Mouse (Mus musculus) lung, embryonic 16.5 days (tissue): ENCODE results near the gene Grin2b. TPM values are rescaled to one million over a fixed set of nuclear protein-coding genes. Genes with fewer than 3 reads are reported as not detected.

Source experiments
- ATAC-seq: fragments of 200-750 bp; cut with Nextera tagmentation; 2 replicates; pipeline ENCODE4 v1.8.0; 2017; ENCODE audit warnings: low read depth, mild to moderate bottlenecking, moderate library complexity
- H3K27ac ChIP-seq: fragments of 300-500 bp; sonication (generic); 2 replicates; pipeline ENCODE4 v1.5.1; 2014; ENCODE audit warnings: mild to moderate bottlenecking, control low read depth, low read length
- H3K27me3 ChIP-seq: fragments of 300-500 bp; sonication (generic); 2 replicates; pipeline ENCODE4 v1.6.1; 2014; ENCODE audit warnings: low read depth, low read length, mixed read lengths; ENCODE audit not compliant: control insufficient read depth, insufficient read depth
- H3K36me3 ChIP-seq: fragments of 300-500 bp; sonication (generic); 2 replicates; pipeline ENCODE4 v1.6.1; 2014; ENCODE audit warnings: low read length; ENCODE audit not compliant: control insufficient read depth, insufficient read depth
- H3K4me1 ChIP-seq: fragments of 300-500 bp; sonication (generic); replicated peaks from 2 replicates; pipeline ENCODE4 v1.6.1; 2014; ENCODE audit warnings: low read length, mixed read lengths; ENCODE audit not compliant: control insufficient read depth, insufficient read depth
- H3K4me2 ChIP-seq: fragments of 300-500 bp; sonication (generic); 2 replicates; pipeline ENCODE4 v1.6.1; 2014; ENCODE audit warnings: low read depth, low read length, control low read depth
- H3K4me3 ChIP-seq: fragments of 300-500 bp; sonication (generic); 2 replicates; pipeline ENCODE4 v1.5.1; 2014; ENCODE audit warnings: mild to moderate bottlenecking, low read length, control low read depth
- H3K9ac ChIP-seq: fragments of 300-500 bp; sonication (generic); 2 replicates; pipeline ENCODE4 v1.6.1; 2014; ENCODE audit warnings: low read length, control low read depth
- H3K9me3 ChIP-seq: fragments of 300-500 bp; sonication (generic); 2 replicates; pipeline ENCODE4 v1.6.1; 2016; ENCODE audit warnings: low read length; ENCODE audit not compliant: control insufficient read depth
- WGBS: fragments of 180-500 bp; shearing (Covaris S2); extraction: QIAGEN DNeasy Blood & Tissue Kit; methylation state at CpG from one replicate; pipeline ENCODE4 v1.1.7; 2014; 5-methylcytosine and 5-hydroxymethylcytosine counted together
- polyA plus RNA-seq: library from polyadenylated mRNA; unstranded; fragments of >200 nt; fragmentation: Nextera tagmentation; extraction: Ambion mirVana; gene quantifications from 2 replicates; pipeline ENCODE4 v1.2.1, GENCODE M21; 2015

Gene Grin2b
- polyA plus RNA-seq, 1 experiment from 2014 or later = 2.8 TPM

DNA sequence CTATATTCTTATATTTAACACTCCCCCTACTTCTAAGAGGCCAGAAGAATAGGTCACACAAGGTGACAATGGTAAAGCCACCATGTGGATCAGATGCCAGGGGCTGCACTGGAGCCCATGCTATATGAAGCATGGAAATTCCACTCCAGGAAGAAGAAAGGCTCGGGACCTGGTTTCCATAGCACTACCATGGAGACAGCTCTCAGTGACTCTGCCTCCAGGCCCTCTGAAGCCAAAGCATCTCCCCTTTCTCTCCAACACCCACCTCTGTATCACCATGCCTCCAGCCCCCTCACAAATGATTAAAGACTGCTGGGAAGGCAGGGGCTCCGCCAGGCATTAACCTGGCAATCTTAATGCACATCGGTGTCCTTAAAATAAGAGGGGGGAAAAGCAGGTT is 179.4 kb downstream of the Grin2b start:
- Histone ChIP-seq H3K4me3 (no peak overlapping the region), H3K9ac (no peak overlapping the region), H3K27ac (no peak overlapping the region), H3K36me3 (no peaks in the 10 kb centered on the region), H3K4me2 (no peak overlapping the region), H3K9me3 (no peaks in the 10 kb centered on the region), H3K27me3 (no peaks in the 10 kb centered on the region), H3K4me1 (no peaks in the 10 kb centered on the region)
- WGBS = 80% methylated on average over 3 of the region's 3 CpGs
- ATAC-seq = no peak

DNA sequence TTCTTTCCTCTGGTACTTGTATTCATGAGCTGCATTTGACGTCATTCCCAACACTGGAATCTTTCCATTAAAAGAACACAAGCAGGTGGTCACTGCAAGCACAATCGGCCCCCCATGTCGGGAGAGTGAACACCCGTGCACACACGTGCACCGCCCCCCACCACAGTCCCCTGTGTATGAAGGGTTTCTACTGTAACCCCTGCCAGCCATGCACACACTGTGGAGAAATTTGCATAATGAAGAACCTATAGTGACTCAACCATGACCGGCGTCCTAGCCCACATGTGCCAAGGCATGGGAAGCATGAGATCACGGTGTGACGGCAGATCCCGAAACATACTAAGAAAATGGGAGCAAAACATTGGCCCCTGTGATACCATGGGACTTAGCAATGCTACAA is 179.9 kb downstream of the Grin2b start:
- Histone ChIP-seq H3K9ac (no peak overlapping the region), H3K27ac (no peak overlapping the region), H3K36me3 (no peaks in the 10 kb centered on the region), H3K9me3 (no peaks in the 10 kb centered on the region), H3K4me2 (no peak overlapping the region), H3K4me1 (no peaks in the 10 kb centered on the region), H3K27me3 (no peaks in the 10 kb centered on the region), H3K4me3 (no peak overlapping the region)
- WGBS = 94% methylated on average over 11 of the region's 11 CpGs
- ATAC-seq = no peak

DNA sequence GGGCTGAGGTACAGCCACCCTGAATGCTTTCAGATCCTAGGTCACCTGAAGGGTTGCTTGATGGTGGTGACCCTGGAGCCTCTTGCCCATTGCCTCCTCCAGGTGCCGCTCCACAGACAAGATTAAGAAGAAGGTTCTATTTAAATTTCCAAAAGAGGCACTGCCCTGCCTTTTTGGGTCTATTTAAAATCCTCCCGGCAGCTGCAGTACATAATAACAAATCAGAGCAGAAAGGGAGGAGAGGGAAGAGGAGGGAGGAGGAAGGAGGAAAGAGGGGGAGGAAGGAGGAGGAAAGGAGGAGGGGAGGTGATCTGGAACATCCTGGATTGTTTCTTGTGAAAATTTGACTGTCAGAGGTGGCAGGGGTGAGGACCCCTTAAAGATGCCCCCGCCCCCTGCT is 197.2 kb downstream of the Grin2b start:
- Histone ChIP-seq H3K4me3 (no peak overlapping the region), H3K27me3 (no peaks in the 10 kb centered on the region), H3K9ac (no peak overlapping the region), H3K4me2 (no peak overlapping the region), H3K27ac (no peak overlapping the region), H3K4me1 (no peaks in the 10 kb centered on the region), H3K9me3 (no peaks in the 10 kb centered on the region), H3K36me3 (no peaks in the 10 kb centered on the region)
- ATAC-seq = no peak
- WGBS = 52% methylated on average over 3 of the region's 3 CpGs

DNA sequence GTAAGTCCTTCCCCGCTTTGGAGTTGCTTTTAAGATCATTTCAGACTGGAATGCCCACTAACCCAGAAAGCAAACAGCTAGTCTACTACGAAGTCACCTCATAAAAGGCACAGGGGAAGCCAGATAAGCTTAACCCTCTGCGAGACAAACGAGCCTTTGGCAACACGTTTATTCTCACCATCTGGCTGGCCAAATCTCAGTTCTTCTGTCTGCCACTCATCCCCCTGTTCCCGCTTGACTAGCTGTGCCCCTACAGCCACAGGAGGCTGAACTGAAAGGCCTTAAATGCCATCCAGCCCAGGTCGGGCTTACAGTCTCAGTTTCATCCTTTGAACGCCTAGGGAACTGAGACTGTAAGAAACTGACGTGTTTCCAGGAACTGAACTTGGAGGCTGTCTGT is 200.8 kb downstream of the Grin2b start:
- Histone ChIP-seq H3K27ac (no peak overlapping the region), H3K36me3 (no peaks in the 10 kb centered on the region), H3K4me3 (no peak overlapping the region), H3K9ac (no peak overlapping the region), H3K27me3 (no peaks in the 10 kb centered on the region), H3K4me1 (no peaks in the 10 kb centered on the region), H3K9me3 (no peaks in the 10 kb centered on the region), H3K4me2 (no peak overlapping the region)
- no peak for ATAC-seq
- WGBS = 43% methylated on average over 9 of the region's 9 CpGs

DNA sequence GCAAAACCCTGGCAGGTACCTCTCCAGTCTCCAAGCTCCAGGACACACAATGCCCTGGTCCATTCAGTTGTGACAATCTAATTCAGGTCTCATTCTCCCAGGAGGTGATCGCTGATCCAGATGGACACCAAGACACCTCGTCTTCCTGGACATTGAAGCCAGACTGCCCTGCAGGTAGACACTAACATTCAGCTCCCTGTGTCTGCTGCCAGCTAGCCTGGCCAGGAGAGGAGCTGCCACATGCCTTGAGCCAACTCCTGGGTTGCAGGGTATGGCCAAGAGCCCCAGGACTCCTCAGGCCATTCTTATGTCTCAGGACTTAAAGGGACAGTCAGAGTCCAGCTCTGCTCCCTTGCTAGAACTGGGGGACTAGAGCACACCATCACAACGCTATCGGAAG is 201.8 kb downstream of the Grin2b start:
- Histone ChIP-seq H3K4me3 (no peak overlapping the region), H3K36me3 (no peaks in the 10 kb centered on the region), H3K4me1 (no peaks in the 10 kb centered on the region), H3K27ac (no peak overlapping the region), H3K27me3 (no peaks in the 10 kb centered on the region), H3K9me3 (no peaks in the 10 kb centered on the region), H3K9ac (no peak overlapping the region), H3K4me2 (no peak overlapping the region)
- 89% methylated on average over 4 of the region's 4 CpGs for WGBS
- no peak for ATAC-seq

DNA sequence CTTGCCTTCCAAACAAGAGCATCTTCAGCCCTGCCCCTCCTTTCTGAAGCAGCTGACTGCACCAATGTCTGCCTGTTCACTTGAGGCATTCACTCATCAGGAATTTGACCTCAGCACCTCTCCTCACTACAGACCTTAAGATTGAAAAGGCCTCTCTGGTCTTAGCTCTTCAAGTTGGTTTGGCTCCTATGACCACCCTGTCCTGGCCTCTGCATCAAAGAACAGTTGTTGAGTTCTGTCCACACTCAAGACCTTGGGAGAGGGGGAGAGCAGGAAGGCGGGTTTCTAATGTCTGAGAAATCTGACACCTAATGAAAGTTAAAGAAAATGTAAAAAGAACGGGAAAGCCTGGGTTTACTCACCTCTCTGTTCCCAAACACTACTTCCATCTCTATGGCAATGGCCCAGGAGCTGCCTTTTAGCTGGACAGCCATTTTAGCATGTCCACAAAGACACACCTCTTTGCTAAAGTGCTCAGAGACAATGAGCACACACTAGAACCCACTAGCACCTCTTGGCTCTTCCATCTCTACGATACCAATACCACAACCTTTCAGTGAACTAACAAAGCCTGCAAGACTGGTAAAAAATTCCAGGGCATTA is 202.5 kb downstream of the Grin2b start:
- H3K27ac ChIP-seq = no peak overlapping the region
- no peaks in the 10 kb centered on the region for H3K36me3 ChIP-seq
- H3K4me3 ChIP-seq = no peak overlapping the region
- peak; percentile 79 for ATAC-seq
- no peak overlapping the region for H3K4me2 ChIP-seq
- H3K4me1 ChIP-seq = no peaks in the 10 kb centered on the region
- H3K27me3 ChIP-seq = no peaks in the 10 kb centered on the region
- 36% methylated on average over 3 of the region's 3 CpGs for WGBS
- H3K9ac ChIP-seq = no peak overlapping the region
- H3K9me3 ChIP-seq = no peaks in the 10 kb centered on the region

DNA sequence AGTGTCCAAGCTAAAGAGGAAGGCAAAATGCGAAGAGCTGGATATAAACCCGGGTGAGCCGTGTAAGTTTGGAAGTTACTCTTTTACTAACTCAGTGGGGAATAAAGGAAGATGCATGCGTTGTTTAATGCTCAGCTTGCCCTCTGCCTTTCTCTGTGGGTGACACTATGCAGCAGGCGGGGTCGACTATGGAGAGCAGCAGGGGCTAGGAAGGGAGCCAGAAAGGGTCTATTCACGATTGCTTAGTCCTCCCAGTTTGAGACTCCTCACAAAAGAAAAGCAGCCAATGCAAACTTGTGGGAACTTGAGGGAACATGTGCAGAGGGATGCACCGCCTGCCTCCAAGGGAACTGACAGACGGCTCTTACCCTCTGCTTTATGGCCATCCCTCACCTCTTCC is 211.5 kb downstream of the Grin2b start:
- Histone ChIP-seq H3K4me1 (no peaks in the 10 kb centered on the region), H3K27ac (no peak overlapping the region), H3K9me3 (no peaks in the 10 kb centered on the region), H3K9ac (no peak overlapping the region), H3K4me3 (no peak overlapping the region), H3K36me3 (no peaks in the 10 kb centered on the region), H3K27me3 (no peaks in the 10 kb centered on the region), H3K4me2 (no peak overlapping the region)
- 61% methylated on average over 9 of the region's 9 CpGs for WGBS
- no peak for ATAC-seq

DNA sequence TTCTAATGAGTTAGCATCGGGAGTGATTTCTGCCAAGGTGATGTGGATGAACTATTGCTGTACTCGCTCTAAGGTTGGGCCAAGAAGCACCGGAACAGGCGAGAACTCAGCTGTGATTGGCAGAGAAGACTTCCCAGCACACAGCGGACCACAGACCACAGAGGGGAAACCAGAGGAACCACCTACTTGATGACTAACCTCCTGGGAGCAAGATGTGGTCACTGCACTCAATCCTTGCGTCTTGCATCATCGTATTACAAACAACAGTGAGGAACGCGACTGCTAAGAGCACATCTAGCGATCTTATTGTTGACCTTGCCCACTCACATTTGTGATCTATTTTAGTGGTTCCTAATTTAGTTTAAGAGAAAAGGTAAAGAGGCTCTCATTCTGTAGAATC is 213.7 kb downstream of the Grin2b start:
- Histone ChIP-seq H3K36me3 (no peaks in the 10 kb centered on the region), H3K27me3 (no peaks in the 10 kb centered on the region), H3K4me3 (no peak overlapping the region), H3K4me2 (no peak overlapping the region), H3K4me1 (no peaks in the 10 kb centered on the region), H3K9me3 (no peaks in the 10 kb centered on the region), H3K27ac (no peak overlapping the region), H3K9ac (no peak overlapping the region)
- ATAC-seq = no peak
- 80% methylated on average over 10 of the region's 10 CpGs for WGBS

DNA sequence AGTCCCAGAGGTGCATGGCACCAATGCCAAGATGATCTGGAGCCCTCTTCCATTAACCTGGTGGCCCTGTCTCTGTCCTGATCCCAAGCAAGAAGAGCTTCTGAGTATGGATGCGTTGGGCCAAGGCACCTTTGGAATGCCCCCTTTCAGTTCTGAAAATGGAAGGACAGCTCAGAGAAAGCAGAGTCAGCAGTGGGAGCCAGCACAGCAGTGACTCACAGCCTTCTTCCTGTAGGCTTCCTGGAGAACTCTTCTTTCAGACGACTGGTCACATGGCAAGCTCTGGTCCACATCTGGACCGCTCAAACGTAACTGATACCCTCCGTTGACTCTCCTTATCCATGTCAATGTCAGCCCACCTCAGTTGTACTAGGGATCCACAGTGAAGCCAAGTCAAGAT is 221.6 kb downstream of the Grin2b start:
- Histone ChIP-seq H3K4me1 (no peaks in the 10 kb centered on the region), H3K36me3 (no peaks in the 10 kb centered on the region), H3K4me3 (no peak overlapping the region), H3K9ac (no peak overlapping the region), H3K9me3 (no peaks in the 10 kb centered on the region), H3K27me3 (no peaks in the 10 kb centered on the region), H3K4me2 (no peak overlapping the region), H3K27ac (no peak overlapping the region)
- ATAC-seq = no peak
- WGBS = 78% methylated on average over 5 of the region's 5 CpGs

DNA sequence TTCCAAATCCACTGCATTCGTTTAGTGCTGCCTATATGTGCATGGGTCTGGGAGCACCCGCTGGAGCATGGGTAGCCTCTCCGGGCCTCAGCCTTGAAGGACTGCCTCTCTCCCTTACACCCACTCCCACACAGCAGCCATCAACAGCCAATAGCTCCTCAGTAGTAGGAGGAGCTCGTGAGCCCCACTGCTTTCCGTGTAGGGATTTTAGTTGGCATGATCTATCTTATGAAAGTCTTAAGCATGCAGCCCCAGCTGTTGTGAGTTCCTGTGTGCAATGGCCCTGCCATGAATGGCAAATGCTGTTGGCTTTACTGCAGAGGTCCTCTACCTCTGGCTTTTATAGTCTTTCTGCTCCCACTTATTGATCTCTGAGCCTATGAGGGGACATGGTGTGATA is 227.8 kb downstream of the Grin2b start:
- no peak overlapping the region for H3K4me3 ChIP-seq
- no peak for ATAC-seq
- no peak overlapping the region for H3K4me2 ChIP-seq
- 66% methylated on average over 5 of the region's 5 CpGs for WGBS
- no peaks in the 10 kb centered on the region for H3K27me3 ChIP-seq
- no peak overlapping the region for H3K9ac ChIP-seq
- no peak overlapping the region for H3K27ac ChIP-seq
- H3K9me3 ChIP-seq = no peaks in the 10 kb centered on the region
- no peaks in the 10 kb centered on the region for H3K36me3 ChIP-seq
- no peaks in the 10 kb centered on the region for H3K4me1 ChIP-seq
